Comparison of ENCODE assay signal across 8 mouse cellular contexts in the genomic region with DNA sequence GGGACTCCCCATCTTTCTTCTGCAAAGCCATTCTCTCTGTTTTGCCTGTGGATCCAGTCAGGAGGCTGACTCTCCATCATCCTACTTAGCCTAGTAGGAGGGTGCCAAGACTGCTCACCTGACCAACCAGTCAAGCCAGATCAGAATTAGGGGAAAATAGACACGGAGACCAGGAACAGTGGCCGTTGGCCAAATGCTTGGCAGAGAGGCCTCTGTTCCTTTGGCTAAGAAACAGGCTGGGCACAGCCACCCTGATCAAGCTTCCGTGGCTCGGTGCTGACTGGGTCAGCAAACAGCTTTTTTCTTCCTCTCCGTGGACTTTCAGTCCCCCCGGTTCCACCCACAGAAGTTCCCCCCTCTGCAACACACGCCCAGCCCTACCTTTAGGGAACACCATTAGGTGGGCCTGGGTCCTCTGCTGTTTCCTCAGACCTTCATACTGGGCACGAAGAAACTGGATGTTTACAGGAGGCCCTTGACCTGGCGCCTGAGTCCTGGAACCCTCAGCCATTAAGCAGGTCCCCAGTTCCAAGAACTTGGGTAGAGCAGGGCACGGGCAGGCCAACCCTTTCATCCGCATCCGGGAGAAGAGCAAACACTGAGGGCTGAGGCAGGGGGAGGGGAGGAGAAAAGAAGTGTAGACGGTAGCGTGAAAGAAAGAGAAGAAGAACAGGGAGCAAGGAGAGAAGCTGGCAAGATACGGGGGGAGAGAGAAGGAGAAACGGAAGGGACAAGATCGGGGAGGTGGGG. TPM values are rescaled to one million over a fixed set of nuclear protein-coding genes. Genes with fewer than 3 reads are reported as not detected.
DNase-seq lines count a peak whose midpoint lies in the region; ATAC-seq and TF ChIP-seq lines count a peak whose summit lies in the region.

No protein-coding gene starts in this region.

- H3K36me3 ChIP-seq in kidney, adult 2 months (ENCODE audit: control insufficient read depth, insufficient read depth, low read length), result no peaks in the 10 kb centered on the region
- no peaks in the 10 kb centered on the region for H3K36me3 ChIP-seq in liver, embryonic 16.5 days (ENCODE audit: control insufficient read depth, insufficient read depth)
- no peaks in the 10 kb centered on the region for H3K36me3 ChIP-seq in stomach, postnatal 0 days (ENCODE audit: control insufficient read depth, insufficient read depth, low read length)

- no peak for TF ChIP-seq POLR2A in kidney, adult 2 months (IDR thresholded peaks at IDR 0.05; ENCODE audit: low read depth, low read length)

- H3K27ac ChIP-seq in kidney, adult 2 months (ENCODE audit: insufficient read depth, low read depth, low read length), result peak overlapping the region; percentile 86
- H3K27ac ChIP-seq in liver, embryonic 16.5 days (ENCODE audit: low read length), result no peak overlapping the region
- H3K27ac ChIP-seq in stomach, postnatal 0 days (replicated peaks), result peak overlapping the region; percentile 87

- no peak overlapping the region for H3K9ac ChIP-seq in liver, embryonic 16.5 days (ENCODE audit: low read depth, low read length)
- H3K9ac ChIP-seq in stomach, postnatal 0 days (ENCODE audit: low read length), result peak overlapping the region; percentile 18

- TF ChIP-seq EP300 in stomach, postnatal 0 days (optimal IDR thresholded peaks at IDR 0.05), result no peak

- H3K9me3 ChIP-seq in liver, embryonic 16.5 days (replicated peaks; ENCODE audit: control insufficient read depth, low read length), result no peaks in the 10 kb centered on the region
- H3K9me3 ChIP-seq in stomach, postnatal 0 days (ENCODE audit: control insufficient read depth, low read length), result no peaks in the 10 kb centered on the region

- peak; percentile 55 to 70 for DNase-seq in right cerebral cortex, postnatal 10 days (ENCODE audit: low spot score in 2 of 2)
- no peak for DNase-seq in right cerebral cortex, postnatal 14 days
- peak; percentile 79 to 86 for DNase-seq in cerebellum, adult 18-20 months
- DNase-seq in kidney, adult 2 months, result peak; percentile 96
- DNase-seq in stomach, postnatal 0 days (ENCODE audit: low spot score), result peak; percentile 82
- no peak for DNase-seq in frontal cortex, postnatal 25 days (ENCODE audit: low spot score in 2 of 2)

- 21% methylated on average over 17 of the region's 17 CpGs for WGBS in kidney, adult 2 months
- WGBS in liver, embryonic 16.5 days (ENCODE audit: insufficient replicate concordance), result 25% methylated on average over 17 of the region's 17 CpGs
- WGBS in stomach, postnatal 0 days, result 15% methylated on average over 17 of the region's 17 CpGs

- ATAC-seq in granulocyte monocyte progenitor cell, adult 5-6 weeks (replicated peaks; ENCODE audit: poor library complexity, severe bottlenecking), result peak; percentile 20; the same call in 1 of the 2 replicates
- ATAC-seq in liver, embryonic 16.5 days (ENCODE audit: low read depth), result no peak
- peak; percentile 82 for ATAC-seq in stomach, postnatal 0 days (ENCODE audit: low FRiP score, low TSS enrichment)

- TF ChIP-seq CTCF in kidney, adult 2 months (conservative IDR thresholded peaks at IDR 0.05; ENCODE audit: insufficient read depth, insufficient read length, low read depth, low read length), result no peak
- no peak for TF ChIP-seq CTCF in stomach, postnatal 0 days (IDR thresholded peaks at IDR 0.05; ENCODE audit: low read depth)

- H3K4me2 ChIP-seq in liver, embryonic 16.5 days (ENCODE audit: low read depth, low read length), result peak overlapping the region; percentile 48
- H3K4me2 ChIP-seq in stomach, postnatal 0 days (replicated peaks; ENCODE audit: low read depth), result peak overlapping the region; percentile 49

- peak overlapping the region; percentile 36 for H3K4me3 ChIP-seq in kidney, adult 2 months (ENCODE audit: insufficient read depth, low read depth, low read length)
- peak overlapping the region; percentile 20; the same call in 1 of the 2 replicates for H3K4me3 ChIP-seq in liver, embryonic 16.5 days (ENCODE audit: low read depth, low read length)
- peak overlapping the region; percentile 26 for H3K4me3 ChIP-seq in stomach, postnatal 0 days (ENCODE audit: low read depth, low read length)

- H3K4me1 ChIP-seq in kidney, adult 2 months (ENCODE audit: control insufficient read depth, insufficient read depth, low read length), result peaks cover 20% of the 10 kb centered on the region
- no peaks in the 10 kb centered on the region for H3K4me1 ChIP-seq in liver, embryonic 16.5 days (ENCODE audit: control insufficient read depth, low read depth, low read length)
- no peaks in the 10 kb centered on the region; the same call in 1 of the 2 replicates for H3K4me1 ChIP-seq in stomach, postnatal 0 days (replicated peaks; ENCODE audit: control insufficient read depth, insufficient read depth)

- no peaks in the 10 kb centered on the region for H3K27me3 ChIP-seq in kidney, adult 2 months (replicated peaks; ENCODE audit: control insufficient read depth, insufficient read depth, low read length)
- H3K27me3 ChIP-seq in liver, embryonic 16.5 days (ENCODE audit: control insufficient read depth, insufficient read depth, low read depth, low read length), result no peaks in the 10 kb centered on the region
- H3K27me3 ChIP-seq in stomach, postnatal 0 days (ENCODE audit: control insufficient read depth, insufficient read depth, low read length), result no peaks in the 10 kb centered on the region

RNA-seq across cellular contexts. Expression of gene D630039A03Rik, which starts 0.7 kb away (rescaled TPM):
- not detected in 2 replicates for total RNA-seq in granulocyte monocyte progenitor cell, adult 5-6 weeks (2014; fragmentation: Nextera tagmentation)
- 0.09 TPM in 1 of 2 replicates, not detected in the other for total RNA-seq in granulocyte monocyte progenitor cell, adult 5-6 weeks (2017)
- 17.8 and 19.8 TPM in 2 replicates for polyA plus RNA-seq in kidney, adult 2 months (2012; rRNA removed)
- polyA plus RNA-seq in liver, embryonic 16.5 days (2015; fragmentation: Nextera tagmentation; extraction: Ambion mirVana), result 0.16 and 0.27 TPM in 2 replicates
- 12.7 and 14.2 TPM in 2 replicates for polyA plus RNA-seq in stomach, postnatal 0 days (2015; fragmentation: Nextera tagmentation; extraction: Ambion mirVana)

RNA-seq across cellular contexts. Expression of gene Txn1, which starts 40.8 kb away (rescaled TPM):
- total RNA-seq in granulocyte monocyte progenitor cell, adult 5-6 weeks (2014; fragmentation: Nextera tagmentation), result 404 and 474 TPM in 2 replicates
- 150 and 201 TPM in 2 replicates for total RNA-seq in granulocyte monocyte progenitor cell, adult 5-6 weeks (2017)
- polyA plus RNA-seq in kidney, adult 2 months (2012; rRNA removed), result 296 and 377 TPM in 2 replicates
- polyA plus RNA-seq in liver, embryonic 16.5 days (2015; fragmentation: Nextera tagmentation; extraction: Ambion mirVana), result 187 and 207 TPM in 2 replicates
- 530 and 563 TPM in 2 replicates for polyA plus RNA-seq in stomach, postnatal 0 days (2015; fragmentation: Nextera tagmentation; extraction: Ambion mirVana)

Comparison
In these comparisons a context has a peak if more than half of its experiments do, and no peak if none do; other contexts are left out.
1. DNase-seq: peak in right cerebral cortex, postnatal 10 days (2 of 2), cerebellum, adult 18-20 months (2 of 2), kidney, adult 2 months (single experiment) and stomach, postnatal 0 days (single experiment); none in right cerebral cortex, postnatal 14 days (single experiment) and frontal cortex, postnatal 25 days (0 of 2).
2. RNA of gene D630039A03Rik, which starts 0.7 kb away (polyA plus RNA-seq): 17.8 to 19.8 TPM in kidney, adult 2 months and 12.7 to 14.2 TPM in stomach, postnatal 0 days; 0.16 to 0.27 TPM in liver, embryonic 16.5 days; every median in the first group is over 10 times any median in the second.
3. Peak in every context shown above with its lines, with median percentiles within 50 percentile points of each other: H3K4me3 ChIP-seq.